Mouse (Mus musculus) embryo, embryonic 10 days (tissue): ENCODE measurements around the gene Gm4952.
A peak's percentile ranks its signal among the peaks of the same experiment; 100 is the strongest.

Experiments used
- DNase-seq: peaks from one replicate; pipeline ENCODE4 v3.0.0-alpha.2; 2015; ENCODE audit warnings: low spot score

Gene Gm4952

DNA sequence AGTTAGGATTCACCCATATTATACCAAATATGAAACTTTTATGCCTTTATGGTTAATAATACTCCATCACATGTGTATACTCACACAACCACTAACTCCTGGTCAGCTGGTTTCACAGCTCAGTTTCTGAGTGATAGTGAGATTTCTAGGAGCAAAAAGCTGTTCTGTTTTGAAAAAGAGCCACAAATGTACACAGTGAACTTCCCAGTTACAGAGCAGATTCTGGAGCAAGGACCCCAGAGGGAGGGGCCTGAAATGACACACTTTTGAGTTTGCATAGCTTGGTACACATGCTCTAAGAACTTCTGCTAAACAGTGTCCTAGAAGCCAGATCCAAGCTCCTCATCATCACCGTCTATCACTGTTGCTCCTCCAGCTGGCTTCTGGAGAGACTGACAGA, at the start of gene Gm4952:
Gene Gm4952, plus strand, starts transcription at position 301 of the 400 bp plus-strand sequence.
- DNase-seq: no peak

DNA sequence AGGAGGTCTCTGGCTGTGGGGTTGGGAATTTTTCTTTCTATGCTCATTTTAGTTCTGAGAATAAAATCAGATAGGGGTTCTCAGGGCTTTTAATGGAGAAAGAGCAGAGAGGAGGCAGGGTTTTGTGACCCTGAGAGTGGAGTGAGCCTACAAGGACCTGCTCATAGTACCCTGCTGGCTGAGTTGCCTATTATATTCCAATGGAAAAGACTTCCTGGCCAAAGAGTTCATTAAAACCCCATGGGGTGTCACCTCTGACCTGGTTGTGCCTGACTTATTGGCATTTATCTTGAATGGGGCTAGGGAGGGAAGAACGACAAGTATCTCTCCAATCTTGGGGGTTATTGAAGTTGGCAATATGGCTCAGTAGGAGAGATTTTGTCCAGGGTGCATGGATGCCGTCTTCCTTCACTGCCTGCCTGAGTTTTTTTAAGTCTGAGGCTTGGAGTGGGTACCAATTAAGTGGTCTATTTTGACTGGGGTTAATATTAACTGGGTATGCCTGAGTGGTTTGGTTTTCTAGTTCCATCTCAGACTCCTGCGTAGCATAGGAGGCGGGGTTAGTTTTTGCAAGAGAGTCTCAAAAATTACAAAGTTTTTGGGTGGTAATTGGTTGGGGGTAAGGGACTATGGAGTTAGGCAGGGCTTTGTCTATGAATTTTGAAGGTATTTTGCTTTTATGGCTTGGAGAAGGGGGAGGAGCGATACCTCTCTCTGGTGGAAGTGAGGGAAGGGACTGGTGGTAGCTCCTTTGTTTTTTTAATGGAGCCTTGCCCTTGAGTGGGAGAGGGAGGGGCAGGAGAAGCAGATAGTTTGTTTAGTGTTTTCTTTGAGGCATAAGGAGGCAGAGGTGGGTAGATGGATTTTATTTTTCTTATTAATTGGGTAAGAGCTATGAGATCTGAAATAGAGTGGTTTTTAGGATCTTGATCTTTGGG, 49.5 kb upstream of the Gm4952 start:
- no peak for DNase-seq

DNA sequence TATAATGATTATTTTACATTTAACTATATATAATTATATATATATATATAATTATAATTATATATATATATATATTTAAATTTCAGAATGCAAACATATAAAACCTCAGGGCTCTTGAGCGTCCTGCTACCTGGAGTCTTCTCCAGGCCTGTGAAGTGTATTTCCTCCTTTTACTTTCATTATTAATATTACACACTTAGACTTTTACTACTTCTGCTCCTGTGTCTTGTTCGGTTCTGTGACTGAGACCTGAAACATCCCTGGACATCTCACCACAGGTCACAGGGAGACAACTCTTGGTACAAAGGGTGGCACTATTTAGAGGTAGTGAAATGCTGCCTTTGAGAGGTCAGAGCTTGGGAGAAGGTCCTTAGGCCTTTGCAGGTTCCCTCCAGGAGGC, 43.5 kb upstream of the Gm4952 start:
- DNase-seq: no peak

DNA sequence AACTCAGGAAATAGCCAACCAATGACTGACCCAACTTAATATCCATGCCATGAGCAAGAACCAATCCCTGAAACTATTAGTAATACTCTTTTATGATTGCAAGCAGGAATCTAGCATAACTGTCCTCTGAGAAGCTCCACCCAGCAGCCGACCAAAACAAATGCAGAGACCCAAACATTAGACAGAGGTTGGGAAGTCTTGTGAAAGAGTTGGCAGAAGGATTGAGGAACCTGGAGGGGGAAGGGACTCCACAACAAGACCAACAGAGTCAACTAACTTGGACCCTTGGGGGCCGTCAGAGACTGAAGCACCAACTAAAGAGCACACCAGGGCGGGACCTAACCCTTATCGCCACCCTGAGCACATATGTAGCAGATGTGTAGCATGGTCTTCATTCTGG, 41.6 kb upstream of the Gm4952 start:
- DNase-seq: no peak

DNA sequence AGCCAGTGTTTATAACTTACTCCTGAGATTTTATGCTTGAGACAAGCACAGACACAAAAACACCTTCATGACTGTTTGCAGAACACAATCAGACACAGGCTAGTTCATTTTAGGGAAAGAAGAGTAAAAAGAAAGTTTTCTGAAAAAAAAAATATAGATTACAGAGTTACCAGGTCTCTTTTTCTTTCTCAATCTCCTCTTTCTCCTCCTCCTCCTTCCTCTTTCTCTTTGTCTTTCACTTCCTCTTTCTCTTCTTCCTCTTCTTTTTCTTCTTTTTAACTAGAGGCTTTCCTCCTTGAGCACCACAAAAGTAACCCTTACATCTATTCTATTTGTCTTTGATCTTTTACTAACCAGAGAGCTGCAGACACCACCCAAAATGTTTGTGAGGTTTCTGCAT, 35.6 kb upstream of the Gm4952 start:
- DNase-seq: no peak

DNA sequence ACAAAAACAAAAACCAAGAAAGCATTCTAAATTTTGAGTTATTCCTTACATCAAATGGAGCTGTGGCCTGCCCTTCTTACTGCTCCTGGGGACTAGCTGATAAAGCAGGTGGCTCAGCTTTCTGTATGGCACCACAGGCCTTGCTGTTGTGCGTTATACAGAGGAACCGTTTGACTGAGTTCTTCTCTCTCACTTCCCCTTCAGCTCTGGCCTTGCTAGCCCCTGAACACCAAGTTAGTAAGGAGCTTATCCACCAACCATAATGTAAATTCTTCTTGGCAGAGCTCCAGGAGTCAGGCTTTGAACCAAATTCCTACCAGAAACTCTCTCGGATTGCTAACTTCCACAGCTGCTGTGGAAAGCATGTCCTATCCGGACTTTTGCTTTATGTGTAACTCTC, 32.8 kb upstream of the Gm4952 start:
- DNase-seq: no peak

DNA sequence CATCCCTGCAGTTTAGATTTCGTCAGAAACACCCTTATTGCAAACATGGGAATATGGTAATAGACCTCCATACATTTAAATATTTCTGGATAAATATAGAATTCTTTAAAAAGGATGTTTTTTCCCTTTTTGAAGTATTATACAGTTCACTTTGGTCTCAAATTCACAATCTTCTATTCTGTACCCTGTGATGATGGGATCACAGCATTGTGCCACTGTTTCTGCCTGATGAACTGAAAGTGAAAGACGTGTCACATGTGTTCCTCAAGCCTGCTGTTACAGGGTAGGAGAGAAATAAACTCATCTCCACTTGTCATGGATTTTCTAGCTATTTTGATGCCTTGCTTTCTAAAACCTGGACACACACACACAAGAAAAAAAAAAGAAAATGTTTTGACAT, 28.9 kb upstream of the Gm4952 start:
- DNase-seq: no peak

DNA sequence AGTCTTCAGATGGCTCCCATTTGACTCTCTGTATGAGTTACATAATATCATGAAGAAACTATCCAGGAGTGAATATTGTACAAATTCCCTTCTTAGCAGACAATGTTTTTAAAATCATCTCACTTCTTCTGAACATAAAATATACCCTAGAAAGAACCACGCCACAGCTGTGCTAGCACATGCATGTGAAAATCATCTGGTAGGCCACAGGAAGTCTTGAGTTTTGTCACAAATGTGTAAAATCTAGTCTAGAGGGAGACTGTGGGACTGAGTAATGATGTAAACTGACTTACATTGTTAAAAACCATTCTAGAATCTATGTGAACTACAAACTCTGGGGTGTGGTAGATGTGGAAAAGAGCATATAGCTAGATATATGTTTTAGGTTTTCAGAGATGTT, 28.1 kb upstream of the Gm4952 start:
- DNase-seq: no peak

DNA sequence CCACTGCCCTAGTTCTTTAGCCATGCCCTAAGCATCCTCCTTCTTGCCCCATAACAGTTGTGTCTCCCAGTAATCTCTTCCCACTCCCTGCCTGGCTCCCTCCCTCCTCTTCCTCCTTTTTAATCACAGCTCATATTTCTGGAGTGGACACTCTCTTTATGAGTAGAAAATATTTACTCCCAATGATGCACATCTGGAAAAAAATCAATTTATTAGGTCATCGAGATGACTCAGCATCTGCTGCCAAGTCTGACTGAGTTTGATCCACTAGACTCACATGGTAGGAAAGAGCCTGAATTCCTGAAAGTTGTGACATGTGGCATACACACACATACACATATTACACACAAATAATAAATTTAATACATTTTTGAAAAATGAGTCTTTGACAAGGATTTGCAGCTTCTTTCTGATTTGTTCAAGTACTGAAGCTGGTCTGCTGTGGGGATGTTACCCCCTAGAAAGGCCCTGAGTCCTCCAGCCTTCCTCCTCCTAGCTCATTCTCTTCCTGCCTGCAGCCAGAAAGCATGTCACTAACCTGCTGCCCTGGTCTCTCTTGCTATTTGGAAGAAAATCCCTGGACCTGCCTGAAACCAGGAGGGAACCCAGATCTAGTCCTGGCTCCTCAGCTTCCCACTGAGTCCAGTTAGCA, 27.0 kb upstream of the Gm4952 start:
- no peak for DNase-seq

DNA sequence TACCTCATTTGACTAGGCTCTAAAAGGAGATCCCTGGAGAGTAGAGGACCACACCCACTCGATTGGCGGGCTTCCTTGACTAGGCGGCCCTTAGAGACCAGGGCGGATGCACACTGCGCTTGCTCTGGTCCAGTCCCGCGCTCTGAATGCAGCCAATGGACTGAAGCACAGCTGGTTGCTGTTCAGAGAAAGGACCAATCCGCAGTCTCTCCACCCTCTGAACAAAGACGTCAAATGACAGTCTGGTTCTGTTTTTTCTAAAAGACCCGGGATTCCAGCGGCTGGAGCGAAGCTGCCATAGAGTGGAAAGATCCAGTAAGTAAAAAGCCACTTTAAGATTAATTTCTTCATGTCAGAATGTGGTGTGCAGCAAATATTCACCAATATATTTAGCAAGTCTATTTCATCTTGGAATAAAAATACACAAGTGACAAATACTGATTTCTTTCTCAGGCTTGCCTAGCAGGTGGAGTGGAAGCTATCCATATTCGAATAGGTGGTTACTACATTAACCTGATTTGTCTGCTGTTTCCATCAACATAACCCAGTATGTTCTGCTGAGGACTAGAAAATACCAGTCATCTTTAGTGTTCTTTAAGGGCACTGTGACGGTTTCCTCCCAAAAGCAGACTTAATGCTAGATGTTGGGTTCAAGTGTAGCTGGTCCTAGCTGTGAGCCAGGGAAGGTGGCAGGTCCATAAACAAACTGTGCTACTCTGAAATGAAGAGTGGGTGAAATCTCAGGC, 26.3 kb upstream of the Gm4952 start:
- DNase-seq: peak; percentile 92

DNA sequence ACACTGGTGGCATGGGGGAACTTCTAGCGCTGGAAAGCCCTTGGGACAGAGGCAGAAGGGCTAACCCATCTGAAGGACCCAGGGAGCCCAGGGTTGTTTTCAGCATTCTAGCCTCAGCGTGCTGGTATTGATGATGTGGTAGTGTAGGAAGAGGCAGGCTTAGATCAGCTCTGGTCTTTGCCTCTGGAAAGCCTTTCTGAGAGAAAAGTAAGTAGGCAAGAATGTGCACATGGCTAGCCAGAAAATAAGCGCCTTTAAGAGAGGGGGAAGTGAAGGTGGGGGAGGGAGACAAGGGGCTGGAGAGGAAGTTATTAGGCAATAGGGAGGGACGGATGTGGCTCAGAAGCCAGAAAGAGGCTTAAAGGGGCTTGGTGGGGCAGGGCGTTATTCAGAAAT, 25.8 kb upstream of the Gm4952 start:
- DNase-seq: no peak

DNA sequence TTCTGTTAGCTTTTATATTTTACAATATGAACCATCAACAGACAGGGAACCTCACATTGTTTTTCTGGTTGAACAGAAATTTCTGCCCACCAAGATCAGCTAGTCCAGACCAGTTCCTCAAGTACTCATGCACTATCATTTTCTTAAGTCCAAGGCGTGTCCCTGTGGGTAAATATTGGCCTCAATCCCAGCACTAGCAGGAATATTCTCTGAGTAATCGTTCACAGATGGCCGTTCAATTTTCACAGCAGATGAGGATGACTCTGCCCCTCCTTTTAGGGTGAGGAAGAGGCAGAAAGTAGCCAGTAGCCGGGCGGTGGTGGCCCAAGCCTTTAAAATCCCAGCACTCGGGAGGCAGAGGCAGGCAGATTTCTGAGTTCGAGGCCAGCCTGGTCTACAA, 24.7 kb upstream of the Gm4952 start:
- no peak for DNase-seq

DNA sequence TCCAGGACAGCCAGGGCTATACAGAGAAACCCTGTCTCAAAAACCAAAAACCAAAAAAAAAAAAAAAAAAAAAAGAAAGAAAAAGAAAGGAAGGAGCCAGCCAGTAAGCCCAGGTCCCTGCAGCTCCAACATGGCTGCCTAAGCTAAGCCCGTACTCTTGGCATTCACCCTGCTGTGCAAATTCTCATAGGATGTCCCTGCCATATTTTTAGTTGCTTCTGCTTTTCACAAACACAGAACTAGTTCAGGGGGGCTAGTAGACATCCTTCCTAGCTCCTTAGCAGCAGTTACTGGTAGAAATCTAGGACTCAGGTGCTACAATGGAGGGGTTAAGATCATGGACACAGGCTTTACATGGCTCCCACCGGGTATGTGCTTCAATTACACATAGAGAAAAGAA, 24.3 kb upstream of the Gm4952 start:
- DNase-seq: no peak

DNA sequence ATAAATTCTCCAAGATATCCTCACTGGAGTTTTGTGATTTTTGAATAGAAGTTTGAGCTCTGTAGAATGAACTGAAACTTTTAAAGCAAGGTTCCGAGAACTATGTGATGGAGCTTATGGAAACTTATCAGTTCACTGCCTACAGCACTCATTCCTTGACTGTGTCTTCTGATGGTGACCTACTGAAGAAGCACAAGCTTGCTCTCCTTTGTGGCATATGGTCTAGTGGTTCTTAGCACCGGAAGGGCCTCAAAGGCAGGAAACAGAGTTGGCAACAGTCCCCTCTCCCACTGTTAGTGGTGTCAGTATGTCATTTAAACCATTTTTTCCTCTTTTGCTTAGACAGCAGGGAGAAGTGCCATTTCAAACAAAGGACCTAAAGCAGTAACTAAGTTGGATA, 23.1 kb upstream of the Gm4952 start:
- no peak for DNase-seq

DNA sequence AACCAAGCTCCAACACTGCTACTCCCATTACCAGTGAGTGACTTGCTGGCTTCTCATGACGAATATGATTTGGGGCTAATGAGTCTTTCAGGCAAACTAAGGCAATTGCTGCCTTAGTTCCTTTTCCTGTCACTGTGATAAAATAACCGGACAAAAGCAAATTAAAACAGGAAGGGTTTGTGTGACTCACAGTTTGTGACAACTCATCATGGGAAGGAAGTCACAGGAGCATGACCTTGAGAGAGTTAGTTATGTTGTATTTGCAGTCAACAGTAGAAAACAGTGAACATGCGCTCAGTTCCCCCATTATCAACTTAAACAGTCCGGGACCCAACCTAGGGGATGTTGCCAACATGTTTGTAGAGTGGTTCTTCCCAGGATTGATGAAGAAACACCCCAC, 14.5 kb upstream of the Gm4952 start:
- no peak for DNase-seq

DNA sequence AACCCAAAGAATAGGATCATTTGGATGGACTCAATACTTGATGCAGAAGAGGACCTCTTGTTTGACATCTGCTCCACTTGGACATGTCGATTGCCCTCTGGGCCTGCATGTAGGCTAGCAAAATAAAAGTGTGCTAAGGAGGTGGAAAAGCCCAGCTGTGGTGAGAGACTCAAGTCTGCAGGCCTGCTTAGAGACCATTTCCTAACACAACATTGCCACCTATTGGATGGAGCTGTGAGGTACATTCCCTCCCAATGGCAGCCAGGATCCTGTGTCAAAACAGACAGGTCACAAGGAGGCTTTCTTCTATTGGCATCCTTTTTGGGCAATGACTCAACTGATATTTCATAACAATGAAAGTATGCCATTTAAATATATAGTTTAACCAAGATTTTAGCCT, 7.9 kb upstream of the Gm4952 start:
- DNase-seq: peak; percentile 85

DNA sequence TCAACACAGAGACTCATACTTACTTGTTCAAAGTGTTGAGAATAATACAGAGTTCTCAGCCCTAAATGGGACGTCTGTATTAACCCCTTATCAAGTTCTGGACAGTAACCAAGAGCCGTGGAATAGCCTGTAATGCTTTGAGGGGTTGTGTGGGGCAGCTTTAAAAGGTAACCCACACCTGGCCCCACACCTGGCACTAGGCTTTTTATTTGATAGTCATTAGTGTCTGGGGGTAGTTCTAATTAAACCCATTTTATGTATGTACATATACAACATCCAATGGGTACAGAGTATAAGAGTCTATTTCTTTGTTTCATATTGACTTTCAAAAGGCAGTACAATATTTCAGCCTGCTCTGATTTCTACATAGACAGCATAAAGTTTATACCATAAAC, 4.6 kb upstream of the Gm4952 start:
- DNase-seq: no peak

DNA sequence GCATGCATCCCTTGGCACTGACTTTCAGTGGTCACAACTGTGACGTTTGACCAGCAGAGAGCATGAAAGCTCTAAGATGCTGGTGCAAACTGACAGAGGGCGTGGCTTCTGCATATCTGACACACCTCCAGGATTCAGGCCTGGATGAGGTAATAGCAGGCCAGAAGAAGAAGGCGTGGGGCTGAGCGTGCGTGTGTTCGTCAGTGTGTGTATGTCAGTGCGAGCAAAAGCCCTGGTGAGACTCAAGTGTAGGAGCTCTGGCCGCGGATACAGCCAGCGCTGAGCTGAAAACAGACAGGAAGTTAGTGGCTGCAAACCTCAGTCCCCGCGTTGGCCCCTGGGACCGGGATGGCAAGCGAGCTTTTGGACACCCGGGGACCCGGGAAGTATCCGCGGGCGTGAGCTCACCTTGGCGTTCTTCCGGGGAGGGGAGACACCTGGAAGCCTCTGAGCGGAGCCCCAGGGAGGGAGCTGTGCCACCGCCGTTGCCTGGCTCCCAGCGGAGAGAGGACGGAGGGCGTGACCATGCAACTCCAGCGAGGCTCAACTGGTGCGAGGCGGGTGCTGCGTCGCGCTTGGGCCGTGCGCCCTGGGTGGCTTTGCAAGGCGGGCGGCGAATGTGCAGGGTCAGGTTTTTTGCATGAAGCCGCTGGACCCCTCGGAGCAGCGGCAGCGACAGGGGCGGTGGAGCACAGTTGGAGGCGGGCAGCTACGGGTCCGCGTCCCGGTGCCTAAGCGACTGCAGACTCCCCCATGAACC, 4.1 kb upstream of the Gm4952 start:
- DNase-seq: peak; percentile 85

DNA sequence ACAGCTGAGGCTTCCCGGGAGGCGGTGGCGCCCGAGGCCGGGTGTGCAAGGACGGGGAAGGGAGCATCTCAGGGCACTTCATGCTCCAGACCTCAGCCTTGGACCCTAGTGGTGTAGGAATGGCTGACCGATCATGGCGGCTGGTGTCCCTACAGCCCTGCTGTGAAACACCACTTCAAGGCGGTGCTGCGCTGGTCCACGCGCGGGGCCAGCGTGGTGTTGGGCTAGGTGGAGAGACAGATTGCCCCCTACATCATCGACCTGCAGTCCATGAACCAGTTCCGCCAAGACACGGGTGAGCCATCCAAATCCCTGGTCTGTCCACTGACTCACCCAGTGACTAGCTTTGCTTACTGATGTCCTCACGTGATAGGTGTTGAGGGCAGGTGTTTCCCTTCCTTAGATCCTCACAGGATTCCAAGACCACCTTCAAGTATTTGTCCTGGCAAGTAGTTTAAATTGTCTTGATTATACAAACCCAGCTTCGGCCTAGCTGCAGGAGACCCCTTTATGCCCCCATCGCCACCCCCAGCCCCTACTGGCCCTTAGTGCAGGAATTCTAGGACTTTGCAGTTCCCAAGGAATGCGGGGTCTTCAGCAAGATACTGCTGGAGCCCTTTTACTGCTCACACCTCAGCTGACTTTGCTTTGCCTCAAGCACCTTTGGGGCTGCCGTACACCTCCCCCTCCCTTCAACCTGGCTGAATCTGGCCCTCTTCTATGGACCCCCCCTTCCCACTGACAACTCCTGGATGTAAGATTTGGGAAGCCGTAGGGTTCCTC, 3.3 kb upstream of the Gm4952 start:
- no peak for DNase-seq

DNA sequence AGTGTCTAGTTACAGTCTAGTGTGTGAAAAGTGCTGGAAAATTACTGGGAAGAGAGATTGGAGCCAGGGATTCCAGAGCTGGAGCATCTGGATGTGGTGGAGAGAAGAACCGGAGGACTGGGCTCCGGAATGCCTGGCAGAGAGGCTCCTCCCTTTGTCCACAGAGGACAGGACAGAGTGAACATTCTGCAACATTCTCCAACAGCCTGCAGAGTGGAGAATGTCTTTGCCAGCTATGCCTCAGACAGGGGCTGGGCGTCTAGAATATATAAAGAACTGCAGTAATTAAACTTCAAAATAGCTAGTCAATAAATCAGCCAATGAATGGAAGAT, 2.7 kb upstream of the Gm4952 start:
- DNase-seq: no peak

DNA sequence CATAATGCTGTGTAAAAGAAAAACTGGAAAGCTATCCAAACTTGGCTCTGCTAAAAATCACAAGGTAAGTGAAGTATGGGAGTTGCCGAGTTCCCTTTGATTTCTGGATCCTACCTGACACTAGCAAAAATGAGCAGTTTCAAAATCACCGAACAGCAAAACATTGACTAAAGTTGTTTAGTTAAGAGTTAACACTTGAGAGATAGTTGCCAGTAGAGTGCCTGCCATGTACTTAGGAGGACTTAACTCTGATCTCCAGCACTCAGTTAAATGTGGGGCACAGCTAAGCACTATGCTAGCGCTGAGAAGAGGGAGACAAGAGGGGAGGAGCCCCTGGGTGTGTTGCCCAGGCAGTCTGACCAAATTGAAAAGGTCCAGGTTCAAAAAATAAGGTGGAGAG, 1.1 kb upstream of the Gm4952 start:
- no peak for DNase-seq
